Mouse (Mus musculus): Measurements from ENCODE around the gene Osbpl8. TPM values are rescaled to one million over a fixed set of nuclear protein-coding genes. Genes with fewer than 3 reads are reported as not detected.

The Osbpl8 gene
- 11.0 and 12.8 TPM in 2 replicates for polyA plus RNA-seq (2015; fragmentation: Nextera tagmentation; extraction: Ambion mirVana)

DNA sequence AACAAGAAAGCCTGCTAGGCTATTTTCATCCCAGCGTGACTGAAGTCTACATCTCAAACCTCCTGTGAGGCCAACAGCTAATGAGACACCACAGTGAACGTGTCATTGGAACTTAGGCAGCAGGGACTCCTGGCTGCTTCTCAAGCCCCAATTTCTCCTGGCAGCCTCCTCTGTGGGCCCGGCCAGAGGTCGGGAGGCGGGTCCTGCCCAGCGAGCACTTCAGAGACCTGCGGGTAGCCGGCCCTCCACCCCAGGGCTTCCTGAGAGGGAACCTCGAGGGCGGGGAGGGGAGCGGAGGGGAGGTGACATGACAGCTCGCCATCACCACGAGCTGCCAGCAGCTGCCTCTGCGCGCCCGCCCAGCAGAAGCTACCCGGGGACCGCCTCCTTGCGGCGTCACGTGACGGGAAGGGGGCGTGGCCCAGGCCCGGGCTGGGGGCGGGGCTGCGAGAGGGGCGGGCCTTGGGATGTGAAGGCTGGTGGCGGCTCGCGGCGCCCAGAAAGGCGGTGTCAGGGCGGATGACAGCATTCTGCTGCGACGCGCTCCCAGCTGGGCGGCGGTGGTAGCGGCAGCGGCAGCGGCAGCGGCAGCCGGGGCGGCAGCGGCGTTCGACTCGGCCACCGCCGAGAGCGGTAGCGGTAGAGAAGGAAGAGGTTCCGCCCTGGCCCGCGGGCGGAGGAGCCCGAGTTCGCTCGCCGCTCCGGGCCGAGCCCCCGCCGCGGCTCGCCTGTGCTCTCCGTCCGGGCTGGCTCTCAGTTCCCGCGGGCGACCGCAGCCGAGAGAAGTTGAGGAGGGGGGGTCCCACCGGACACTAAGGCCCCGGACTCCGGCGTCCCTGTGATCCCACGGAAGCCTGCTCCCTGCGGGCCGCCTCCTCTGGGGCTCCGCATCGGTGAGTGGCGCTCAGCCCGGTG, at the start of gene Osbpl8:
TSS of gene Osbpl8 (plus strand) at position 449 of the 915 bp plus-strand sequence.
- Histone ChIP-seq H3K36me3 (no peaks in the 10 kb centered on the region), H3K27ac (peak within 1 kb of the TSS; percentile 93), H3K4me2 (peak within 1 kb of the TSS; percentile 72), H3K9me3 (no peaks in the 10 kb centered on the region), H3K4me3 (peak within 1 kb of the TSS; percentile 95), H3K27me3 (no peaks in the 10 kb centered on the region), H3K9ac (peak within 1 kb of the TSS; percentile 93), H3K4me1 (peaks cover 6% of the 10 kb centered on the region)
- WGBS, result under 1% methylated on average over 78 of the region's 84 CpGs
- peak; percentile 93 for ATAC-seq (ENCODE audit: insufficient number of reproducible peaks, low FRiP score, low TSS enrichment, low read depth)

DNA sequence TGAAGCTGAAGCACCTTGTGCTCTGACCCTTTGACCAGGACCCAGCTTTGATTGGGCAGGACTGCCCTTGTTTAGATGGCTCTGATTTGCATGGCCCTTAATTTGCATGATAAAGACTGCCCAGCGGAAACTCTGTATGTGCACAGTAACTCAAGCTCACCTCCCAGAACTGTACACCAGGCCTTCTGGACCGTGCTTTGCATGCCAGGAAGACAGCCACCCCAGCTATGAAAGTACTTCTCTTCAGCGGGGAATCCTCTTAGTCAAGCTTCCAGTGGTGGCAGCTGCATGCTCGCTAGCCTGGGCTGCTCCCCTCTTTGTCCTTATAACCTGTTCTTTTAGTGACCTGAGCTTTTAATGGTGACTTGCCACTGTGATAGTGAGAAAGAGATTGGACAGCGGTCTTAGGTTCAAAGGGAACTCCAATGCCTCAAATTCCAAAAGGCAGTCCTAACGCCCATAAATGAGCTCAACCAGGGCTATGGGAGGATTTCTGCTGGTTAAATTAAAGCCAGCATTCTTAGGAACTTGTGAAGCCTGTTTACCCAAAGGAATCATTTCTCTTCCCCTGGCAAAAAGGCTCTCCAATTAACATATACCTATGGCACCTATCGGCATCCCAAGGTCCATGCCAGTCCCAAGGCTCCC, 47.2 kb upstream of the Osbpl8 start:
- WGBS, result 50% methylated on average over 7 of the region's 7 CpGs
- Histone ChIP-seq H3K9me3 (no peaks in the 10 kb centered on the region), H3K27me3 (no peaks in the 10 kb centered on the region), H3K9ac (no peak overlapping the region), H3K4me1 (no peaks in the 10 kb centered on the region), H3K4me3 (no peak overlapping the region), H3K4me2 (no peak overlapping the region), H3K36me3 (no peaks in the 10 kb centered on the region), H3K27ac (no peak overlapping the region)
- ATAC-seq (ENCODE audit: insufficient number of reproducible peaks, low FRiP score, low TSS enrichment, low read depth), result no peak

DNA sequence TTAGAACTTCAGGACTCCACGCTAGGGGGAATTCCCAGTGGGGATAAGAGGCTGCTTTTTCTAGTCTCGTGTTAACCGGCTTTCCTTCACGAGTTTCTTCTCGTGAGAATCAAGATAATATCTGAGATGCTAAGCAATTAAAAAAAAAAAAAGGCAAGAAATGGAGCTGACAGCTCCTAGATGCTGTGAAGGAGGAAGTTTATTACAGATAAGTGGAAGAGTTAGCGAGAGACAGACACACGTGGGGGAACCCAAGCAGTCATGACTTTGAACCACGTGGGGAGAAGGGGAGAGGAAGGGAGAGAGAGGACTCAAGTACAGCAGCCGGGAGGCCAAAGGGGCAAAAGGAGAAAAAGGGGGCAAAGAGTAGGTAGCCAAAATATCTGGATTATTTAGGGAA, 46.3 kb upstream of the Osbpl8 start:
- Histone ChIP-seq H3K27ac (no peak overlapping the region), H3K9me3 (no peaks in the 10 kb centered on the region), H3K4me3 (no peak overlapping the region), H3K27me3 (no peaks in the 10 kb centered on the region), H3K36me3 (no peaks in the 10 kb centered on the region), H3K9ac (no peak overlapping the region), H3K4me2 (no peak overlapping the region), H3K4me1 (no peaks in the 10 kb centered on the region)
- no peak for ATAC-seq (ENCODE audit: insufficient number of reproducible peaks, low FRiP score, low TSS enrichment, low read depth)
- 67% methylated on average over 9 of the region's 9 CpGs for WGBS

DNA sequence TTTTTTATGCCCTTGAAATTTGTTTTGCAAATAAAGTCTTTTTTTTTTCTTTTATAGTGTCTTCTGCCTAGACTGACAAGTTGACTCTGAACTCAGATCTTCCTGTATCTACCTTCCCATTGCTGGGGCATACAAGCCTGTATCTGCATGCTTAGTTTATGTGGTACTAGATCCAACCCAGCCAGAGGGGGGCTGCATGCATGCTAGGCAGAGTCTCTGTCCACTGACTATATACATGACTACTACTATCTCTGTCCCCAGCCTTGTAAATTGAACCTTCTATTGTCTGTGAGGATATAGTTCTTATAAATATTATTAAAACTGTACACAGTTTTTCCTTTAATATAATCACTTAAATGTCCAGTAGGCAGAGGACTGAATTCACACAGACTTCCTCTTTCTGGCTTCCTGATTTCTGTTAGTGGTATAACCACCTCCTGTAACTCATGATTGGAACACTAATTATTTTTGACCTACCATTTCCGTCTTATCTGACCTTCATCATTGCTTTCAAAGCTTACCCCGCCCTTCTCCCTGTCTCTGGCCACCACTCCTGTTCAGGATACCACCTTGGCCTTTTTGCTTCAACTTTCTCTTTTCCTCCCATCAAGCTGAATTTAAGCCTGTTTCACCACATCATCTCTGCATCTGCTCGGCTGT, 45.4 kb upstream of the Osbpl8 start:
- WGBS, result 62% methylated on average over 3 of the region's 3 CpGs
- Histone ChIP-seq H3K27ac (no peak overlapping the region), H3K27me3 (no peaks in the 10 kb centered on the region), H3K36me3 (no peaks in the 10 kb centered on the region), H3K4me1 (no peaks in the 10 kb centered on the region), H3K4me3 (no peak overlapping the region), H3K9me3 (no peaks in the 10 kb centered on the region), H3K4me2 (no peak overlapping the region), H3K9ac (no peak overlapping the region)
- ATAC-seq (ENCODE audit: insufficient number of reproducible peaks, low FRiP score, low TSS enrichment, low read depth), result no peak

DNA sequence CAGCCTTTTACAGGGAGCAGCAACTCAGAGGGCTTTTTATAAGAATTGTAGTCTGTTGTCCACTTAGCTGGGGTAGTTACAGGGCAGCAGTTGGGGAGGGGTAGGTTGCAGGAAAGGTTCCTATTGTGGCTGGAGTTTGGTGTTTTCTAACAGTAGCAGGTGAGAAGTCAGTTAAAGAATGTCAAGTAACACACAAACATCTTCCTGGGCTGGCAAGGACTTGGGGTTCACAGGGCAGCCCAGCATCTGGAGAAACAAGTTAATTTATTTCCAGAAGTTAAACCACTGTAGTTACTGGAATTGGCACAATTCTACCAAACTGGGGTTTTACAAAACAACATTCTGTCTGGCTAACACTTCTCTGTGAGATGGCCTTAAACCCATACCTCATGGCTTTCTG, 44.8 kb upstream of the Osbpl8 start:
- no peaks in the 10 kb centered on the region for H3K9me3 ChIP-seq
- no peaks in the 10 kb centered on the region for H3K4me1 ChIP-seq
- ATAC-seq (ENCODE audit: insufficient number of reproducible peaks, low FRiP score, low TSS enrichment, low read depth), result no peak
- no peaks in the 10 kb centered on the region for H3K36me3 ChIP-seq
- no peak overlapping the region for H3K4me2 ChIP-seq
- no peak overlapping the region for H3K4me3 ChIP-seq
- H3K9ac ChIP-seq, result no peak overlapping the region
- H3K27ac ChIP-seq, result no peak overlapping the region
- no peaks in the 10 kb centered on the region for H3K27me3 ChIP-seq

DNA sequence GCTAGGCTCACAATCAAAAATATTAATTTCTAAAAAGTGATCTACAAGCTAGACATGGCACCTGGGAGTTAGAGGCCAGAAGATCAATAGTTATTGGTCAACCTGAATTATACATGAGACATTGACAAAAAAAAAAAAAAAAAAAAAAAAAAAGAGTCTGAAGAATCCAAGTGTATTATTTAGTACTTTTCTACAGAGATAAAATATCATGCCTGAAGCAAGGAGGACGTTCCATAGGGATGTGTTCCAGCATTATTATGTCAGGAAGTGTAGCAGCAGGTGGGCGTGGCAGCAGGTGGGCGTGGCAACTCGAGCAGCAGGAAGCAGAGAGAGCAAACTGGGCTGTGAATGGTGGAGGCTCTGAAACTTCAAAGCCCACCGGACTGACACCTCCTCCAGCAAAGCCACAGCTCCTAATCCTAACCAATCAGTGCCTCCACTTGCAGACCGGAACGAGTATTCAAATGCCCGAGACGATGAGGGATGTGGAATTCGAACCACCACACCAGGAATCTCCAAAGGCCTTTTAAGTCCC, 41.6 kb upstream of the Osbpl8 start:
- no peak overlapping the region for H3K4me2 ChIP-seq
- H3K36me3 ChIP-seq, result no peaks in the 10 kb centered on the region
- H3K4me1 ChIP-seq, result no peaks in the 10 kb centered on the region
- WGBS, result 69% methylated on average over 10 of the region's 10 CpGs
- H3K4me3 ChIP-seq, result no peak overlapping the region
- H3K9ac ChIP-seq, result no peak overlapping the region
- H3K27ac ChIP-seq, result no peak overlapping the region
- ATAC-seq (ENCODE audit: insufficient number of reproducible peaks, low FRiP score, low TSS enrichment, low read depth), result no peak
- H3K9me3 ChIP-seq, result no peaks in the 10 kb centered on the region
- no peaks in the 10 kb centered on the region for H3K27me3 ChIP-seq

DNA sequence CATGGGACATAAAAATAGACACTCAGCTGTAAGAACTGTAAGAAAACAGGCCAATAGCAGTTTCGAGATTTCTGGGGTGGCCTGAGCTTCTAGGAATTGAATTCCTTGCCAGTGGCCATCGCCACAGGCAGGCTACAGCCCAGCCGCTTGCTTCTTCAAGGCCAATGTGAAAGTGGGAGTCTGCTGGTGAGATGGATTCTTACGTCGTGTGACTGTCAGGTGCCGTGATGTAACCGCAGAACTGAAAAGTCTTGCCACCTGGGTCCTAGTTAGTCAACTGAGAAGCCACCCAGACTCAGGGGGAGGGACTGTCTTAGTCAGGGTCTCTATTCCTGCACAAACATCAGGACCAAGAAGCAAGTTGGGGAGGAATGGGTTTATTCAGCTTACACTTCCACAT, 40.4 kb upstream of the Osbpl8 start:
- Histone ChIP-seq H3K36me3 (no peaks in the 10 kb centered on the region), H3K27ac (no peak overlapping the region), H3K4me2 (no peak overlapping the region), H3K9me3 (no peaks in the 10 kb centered on the region), H3K9ac (no peak overlapping the region), H3K27me3 (no peaks in the 10 kb centered on the region), H3K4me3 (no peak overlapping the region), H3K4me1 (no peaks in the 10 kb centered on the region)
- no peak for ATAC-seq (ENCODE audit: insufficient number of reproducible peaks, low FRiP score, low TSS enrichment, low read depth)
- WGBS, result 87% methylated on average over 7 of the region's 7 CpGs

DNA sequence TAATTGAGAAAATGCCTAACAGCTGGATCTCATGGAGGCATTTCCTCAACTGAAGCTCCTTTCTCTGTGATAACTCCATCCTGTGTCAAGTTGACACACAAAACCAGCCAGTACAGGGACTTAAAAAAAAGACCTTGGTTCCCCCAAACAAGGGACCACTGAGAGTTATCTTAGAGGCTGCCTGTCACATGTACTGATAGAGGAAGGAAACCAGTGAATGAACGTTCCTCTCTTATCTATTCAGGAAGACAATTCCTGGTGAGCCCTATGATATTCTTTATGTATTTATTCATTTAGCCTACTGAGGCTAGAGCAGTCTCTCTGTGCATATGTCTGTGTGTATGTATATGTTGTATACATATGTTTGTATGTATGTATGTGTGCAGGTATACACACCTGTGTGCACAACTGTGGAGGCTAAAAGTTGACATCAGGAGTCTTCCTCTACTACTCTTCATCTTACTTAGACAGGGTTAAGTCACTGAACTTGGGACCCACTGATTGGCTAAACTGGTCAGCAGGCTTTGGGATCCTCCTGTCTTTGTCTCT, 39.7 kb upstream of the Osbpl8 start:
- H3K27ac ChIP-seq, result no peak overlapping the region
- H3K9ac ChIP-seq, result no peak overlapping the region
- H3K36me3 ChIP-seq, result no peaks in the 10 kb centered on the region
- H3K4me1 ChIP-seq, result no peaks in the 10 kb centered on the region
- H3K27me3 ChIP-seq, result no peaks in the 10 kb centered on the region
- ATAC-seq (ENCODE audit: insufficient number of reproducible peaks, low FRiP score, low TSS enrichment, low read depth), result no peak
- 78% methylated on average over 1 of the region's 1 CpGs for WGBS
- no peak overlapping the region for H3K4me2 ChIP-seq
- no peaks in the 10 kb centered on the region for H3K9me3 ChIP-seq
- no peak overlapping the region for H3K4me3 ChIP-seq

DNA sequence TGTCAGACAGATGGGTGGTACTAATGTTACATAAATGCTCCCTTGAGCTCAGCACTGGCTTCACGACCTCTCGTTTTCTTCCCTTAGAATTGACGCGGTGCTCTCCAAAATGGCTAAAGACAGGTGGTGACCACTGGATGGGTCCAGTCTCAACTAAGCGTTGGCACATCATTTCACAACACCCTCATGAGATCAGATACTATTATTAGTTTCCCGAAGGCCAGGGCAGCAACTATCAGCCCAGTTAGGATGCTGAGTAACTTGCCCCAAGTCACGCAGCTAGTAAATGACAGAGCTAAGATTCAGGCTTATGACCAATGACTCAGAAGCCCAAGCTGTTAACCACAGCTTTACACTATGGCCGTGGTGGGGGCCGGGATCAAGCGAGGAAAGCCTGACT, 37.2 kb upstream of the Osbpl8 start:
- H3K27ac ChIP-seq, result no peak overlapping the region
- H3K4me1 ChIP-seq, result no peaks in the 10 kb centered on the region
- H3K36me3 ChIP-seq, result no peaks in the 10 kb centered on the region
- no peak overlapping the region for H3K9ac ChIP-seq
- no peaks in the 10 kb centered on the region for H3K27me3 ChIP-seq
- 90% methylated on average over 10 of the region's 10 CpGs for WGBS
- no peaks in the 10 kb centered on the region for H3K9me3 ChIP-seq
- no peak overlapping the region for H3K4me2 ChIP-seq
- no peak overlapping the region for H3K4me3 ChIP-seq
- no peak for ATAC-seq (ENCODE audit: insufficient number of reproducible peaks, low FRiP score, low TSS enrichment, low read depth)

DNA sequence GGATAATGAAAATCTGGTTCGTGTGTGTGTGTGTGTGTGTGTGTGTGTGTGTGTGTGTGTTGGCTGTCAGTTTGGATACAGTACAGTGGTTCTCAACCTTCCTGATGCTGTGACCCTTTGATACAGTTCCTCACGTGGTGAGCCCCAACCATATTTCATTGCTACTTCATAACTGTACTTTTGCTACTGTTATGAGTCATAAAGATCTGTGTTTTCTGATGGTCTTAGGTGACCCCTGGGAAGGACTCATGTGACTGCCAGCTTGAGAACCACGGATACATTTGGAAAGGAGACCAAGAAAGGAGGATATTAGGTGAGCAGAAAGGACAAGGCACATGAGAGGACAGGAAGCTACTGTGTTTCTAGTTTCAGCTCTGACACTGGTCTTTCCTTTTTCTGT, 36.1 kb upstream of the Osbpl8 start:
- H3K9ac ChIP-seq, result no peak overlapping the region
- 74% methylated on average over 3 of the region's 3 CpGs for WGBS
- no peak for ATAC-seq (ENCODE audit: insufficient number of reproducible peaks, low FRiP score, low TSS enrichment, low read depth)

DNA sequence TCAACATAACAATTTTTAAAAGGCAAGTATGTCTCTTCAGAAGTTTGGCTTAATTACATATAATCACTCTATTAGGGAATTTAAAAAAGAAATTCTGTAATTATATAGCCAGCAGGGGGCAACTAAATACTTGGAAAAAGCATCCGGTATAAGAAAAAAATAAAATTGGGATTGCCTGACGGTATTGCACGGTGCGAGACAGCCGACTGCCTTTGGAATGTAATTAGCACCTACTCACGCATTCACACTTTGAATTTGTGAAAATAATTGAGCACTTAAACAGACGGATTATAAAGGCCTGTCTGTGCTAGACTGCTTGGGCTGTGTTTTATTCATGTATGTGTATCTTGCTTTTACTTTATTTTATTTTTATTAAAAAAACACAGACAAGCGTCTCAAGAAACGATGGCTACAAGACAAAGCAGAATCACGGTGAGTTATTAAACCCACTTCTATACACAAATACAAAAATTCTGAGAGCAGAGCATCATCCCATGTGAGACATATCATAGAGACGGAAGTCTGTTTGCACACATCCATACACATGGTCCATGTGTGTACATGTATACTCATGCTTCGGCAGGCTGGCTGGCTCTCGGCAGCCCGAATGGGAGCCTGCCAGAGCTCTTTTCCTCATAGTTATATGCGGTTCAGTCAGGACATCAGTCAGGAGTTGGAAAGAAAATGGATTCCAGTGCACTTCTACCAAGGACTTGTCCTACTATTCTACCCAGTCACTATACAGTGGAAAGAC, 34.5 kb upstream of the Osbpl8 start:
- Histone ChIP-seq H3K4me2 (no peak overlapping the region), H3K27me3 (no peaks in the 10 kb centered on the region), H3K9ac (no peak overlapping the region), H3K9me3 (no peaks in the 10 kb centered on the region), H3K4me3 (no peak overlapping the region), H3K27ac (no peak overlapping the region), H3K36me3 (no peaks in the 10 kb centered on the region), H3K4me1 (no peaks in the 10 kb centered on the region)
- ATAC-seq (ENCODE audit: insufficient number of reproducible peaks, low FRiP score, low TSS enrichment, low read depth), result no peak
- WGBS, result 68% methylated on average over 15 of the region's 15 CpGs

More for the DNA sequence above, 36.1 kb upstream of the Osbpl8 start:
- no peak overlapping the region for H3K4me3 ChIP-seq
- H3K9me3 ChIP-seq, result no peaks in the 10 kb centered on the region
- H3K27ac ChIP-seq, result no peak overlapping the region
- no peaks in the 10 kb centered on the region for H3K36me3 ChIP-seq
- no peaks in the 10 kb centered on the region for H3K27me3 ChIP-seq
- H3K4me1 ChIP-seq, result no peaks in the 10 kb centered on the region
- H3K4me2 ChIP-seq, result no peak overlapping the region

Measured in limb, embryonic 15.5 days (tissue).